Mouse (Mus musculus): ENCODE measurements around the gene Esrra. TPM values are rescaled to one million over a fixed set of nuclear protein-coding genes. Genes with fewer than 3 reads are reported as not detected.
A peak's percentile ranks its signal among the peaks of the same experiment; 100 is the strongest.
"Not testable (repeated sequence)": the region's sequence is repeated elsewhere in the genome, so short reads cannot be mapped to it uniquely, and the experiment has no call there.

Gene Esrra
- polyA plus RNA-seq, 1 experiment from 2014 or later: 9.9 TPM

DNA sequence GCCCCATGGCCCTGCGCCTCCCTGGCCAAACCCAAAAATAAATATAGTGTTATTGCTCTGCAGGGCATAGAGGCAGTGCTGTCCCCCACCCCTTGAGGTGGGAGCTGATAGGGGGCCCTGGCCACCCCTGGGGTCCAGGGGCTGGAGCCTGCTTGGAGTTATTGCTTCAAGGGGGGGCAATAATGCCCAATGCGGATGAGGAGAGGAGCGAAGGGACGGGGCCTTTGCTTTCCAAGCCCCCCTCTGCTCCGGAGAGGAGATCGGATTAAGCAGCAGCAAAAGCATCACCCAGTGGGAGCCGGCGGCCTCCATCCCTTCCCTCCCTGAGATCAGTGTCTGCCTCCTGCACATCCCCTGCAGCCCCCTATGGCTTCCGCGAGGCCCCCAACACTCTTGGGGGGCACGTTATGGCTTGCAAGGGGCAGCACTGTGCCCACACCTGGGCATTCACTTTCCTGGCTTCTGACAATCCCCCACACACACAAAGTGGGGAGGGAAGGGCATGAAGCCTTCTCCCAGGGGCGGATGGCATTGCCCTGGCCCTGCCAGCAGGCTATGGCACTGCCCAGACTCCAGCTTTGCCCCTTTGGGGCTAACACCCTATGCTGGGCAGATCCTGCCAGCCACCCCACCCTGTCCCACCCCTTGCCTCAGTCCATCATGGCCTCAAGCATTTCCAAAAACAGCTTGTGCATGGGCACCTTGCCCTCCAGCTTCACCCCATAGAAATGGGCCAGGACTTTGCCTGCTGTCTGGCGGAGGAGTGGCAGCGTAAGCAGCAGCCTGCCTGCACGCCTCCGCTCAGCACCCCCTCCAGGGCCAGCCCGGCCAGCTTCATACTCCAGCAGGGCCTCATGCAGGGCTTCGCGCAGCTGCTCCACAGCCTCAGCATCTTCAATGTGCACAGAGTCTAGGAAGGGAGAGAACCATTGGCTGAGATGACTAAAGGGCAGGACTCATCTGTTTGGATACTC lies 10.2 kb downstream of the Esrra start:
- 0 out of 2 replicates have a peak overlapping the region, but pooled peaks have one; percentile 25 for H3K9ac ChIP-seq (ENCODE audit: low read length)
- no peak overlapping the region for H3K27ac ChIP-seq (ENCODE audit: low read depth)
- ATAC-seq (replicated peaks; ENCODE audit: low FRiP score, low TSS enrichment, low read depth) (no peak), DNase-seq (ENCODE audit: low spot score) (no peak)
- peaks cover 39% of the 10 kb centered on the region for H3K36me3 ChIP-seq (ENCODE audit: control insufficient read depth, insufficient read depth, low read length)
- H3K9me3 ChIP-seq (ENCODE audit: control insufficient read depth, low read length): no peaks in the 10 kb centered on the region
- WGBS: 86% methylated on average over 19 of the region's 19 CpGs
- H3K4me3 ChIP-seq (ENCODE audit: low read depth, low read length): peak overlapping the region; percentile 74
- no peaks in the 10 kb centered on the region for H3K27me3 ChIP-seq (replicated peaks; ENCODE audit: control insufficient read depth, insufficient read depth, low read length)
- peaks cover 18% of the 10 kb centered on the region for H3K4me1 ChIP-seq (replicated peaks; ENCODE audit: control insufficient read depth, insufficient read depth, low read length)
- peak overlapping the region; percentile 78 for H3K4me2 ChIP-seq (ENCODE audit: low read length)

DNA sequence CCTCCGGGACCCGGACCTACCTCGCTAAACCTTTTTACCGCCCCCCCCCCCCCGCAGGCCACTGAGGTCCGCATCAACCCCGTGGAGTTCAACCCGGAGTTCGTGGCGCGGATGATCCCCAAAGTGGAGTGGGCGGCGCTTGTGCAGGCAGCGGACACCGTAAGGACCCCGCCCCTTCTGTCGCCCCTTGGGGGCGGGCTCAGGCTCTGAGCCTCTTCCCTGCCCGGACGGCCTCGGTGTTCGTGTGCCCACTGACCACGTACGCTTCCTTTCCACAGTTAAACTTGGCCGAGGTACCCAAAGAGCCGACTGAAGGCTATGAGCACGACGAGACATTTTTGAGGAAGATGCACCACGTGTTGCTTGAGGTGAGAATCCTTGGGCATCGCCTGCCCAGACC lies 11.3 kb downstream of the Esrra start:
- Histone ChIP-seq H3K27ac (ENCODE audit: low read depth) (peak overlapping the region; percentile 99), H3K4me3 (ENCODE audit: low read depth, low read length) (peak overlapping the region; percentile 74), H3K36me3 (ENCODE audit: control insufficient read depth, insufficient read depth, low read length) (peaks cover 48% of the 10 kb centered on the region), H3K4me1 (replicated peaks; ENCODE audit: control insufficient read depth, insufficient read depth, low read length) (peaks cover 18% of the 10 kb centered on the region), H3K9ac (ENCODE audit: low read length) (peak overlapping the region; percentile 74), H3K4me2 (ENCODE audit: low read length) (peak overlapping the region; percentile 78)
- ATAC-seq (replicated peaks; ENCODE audit: low FRiP score, low TSS enrichment, low read depth): peak; percentile 40
- not testable (repeated sequence) for DNase-seq (ENCODE audit: low spot score); H3K27me3 ChIP-seq (replicated peaks; ENCODE audit: control insufficient read depth, insufficient read depth, low read length); H3K9me3 ChIP-seq (ENCODE audit: control insufficient read depth, low read length)
- WGBS: under 1% methylated on average over 30 of the region's 30 CpGs

DNA sequence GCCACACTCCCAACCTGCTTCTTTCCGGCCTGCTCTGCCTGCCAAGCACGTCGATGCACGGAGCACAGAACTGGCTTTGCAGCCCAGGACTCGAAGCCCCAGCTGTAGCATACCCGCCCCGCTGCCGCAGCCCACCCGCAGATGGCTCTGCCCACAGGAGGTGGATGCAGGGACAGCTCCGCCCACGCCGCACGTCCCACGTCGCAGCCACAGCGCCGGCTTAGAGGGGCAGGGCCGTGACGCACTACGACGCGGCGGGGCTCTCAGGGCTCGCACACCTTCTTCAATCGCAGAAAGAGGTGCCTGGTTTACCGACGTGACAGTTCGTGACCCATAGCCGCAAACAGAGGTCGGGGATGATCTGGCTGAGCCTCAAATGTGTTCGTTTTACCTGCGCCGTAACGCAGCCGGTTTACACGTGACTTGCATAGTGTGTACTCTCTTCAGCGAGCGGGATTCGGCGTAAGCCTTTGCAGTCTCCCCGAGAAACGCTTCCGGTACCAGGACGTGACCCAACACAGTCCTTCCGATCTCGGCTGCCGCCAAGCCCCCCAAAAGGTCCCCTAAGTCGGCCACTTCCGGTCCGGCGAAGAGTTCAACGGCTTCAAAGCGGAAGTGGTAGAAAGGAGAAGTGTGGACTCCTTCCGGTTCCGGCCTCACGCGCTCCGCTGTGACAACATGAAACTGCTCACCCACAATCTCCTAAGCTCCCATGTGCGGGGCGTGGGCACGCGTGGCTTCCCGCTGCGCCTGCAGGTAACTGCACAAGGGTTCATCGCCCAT lies 11.9 kb downstream of the Esrra start, which contains the start of the genes Trmt112 and Prdx5:
Gene Trmt112, plus strand, starts transcription at position 192 of the 783 bp plus-strand sequence.
Gene Prdx5, minus strand, starts transcription at position 600 of the 783 bp plus-strand sequence.
- peak within 1 kb of the TSS; percentile 99 for H3K27ac ChIP-seq (ENCODE audit: low read depth)
- under 1% methylated on average over 65 of the region's 65 CpGs for WGBS
- H3K4me2 ChIP-seq (ENCODE audit: low read length): peak within 1 kb of the TSS; percentile 78
- peaks cover 18% of the 10 kb centered on the region for H3K4me1 ChIP-seq (replicated peaks; ENCODE audit: control insufficient read depth, insufficient read depth, low read length)
- H3K9ac ChIP-seq (ENCODE audit: low read length): peak within 1 kb of the TSS; percentile 74
- H3K4me3 ChIP-seq (ENCODE audit: low read depth, low read length): peak within 1 kb of the TSS; percentile 74
- H3K9me3 ChIP-seq (ENCODE audit: control insufficient read depth, low read length): no peaks in the 10 kb centered on the region
- ATAC-seq (replicated peaks; ENCODE audit: low FRiP score, low TSS enrichment, low read depth): peak; percentile 90
- H3K27me3 ChIP-seq (replicated peaks; ENCODE audit: control insufficient read depth, insufficient read depth, low read length): no peaks in the 10 kb centered on the region
- peaks cover 52% of the 10 kb centered on the region for H3K36me3 ChIP-seq (ENCODE audit: control insufficient read depth, insufficient read depth, low read length)
- peak; percentile 93 for DNase-seq (ENCODE audit: low spot score)

DNA sequence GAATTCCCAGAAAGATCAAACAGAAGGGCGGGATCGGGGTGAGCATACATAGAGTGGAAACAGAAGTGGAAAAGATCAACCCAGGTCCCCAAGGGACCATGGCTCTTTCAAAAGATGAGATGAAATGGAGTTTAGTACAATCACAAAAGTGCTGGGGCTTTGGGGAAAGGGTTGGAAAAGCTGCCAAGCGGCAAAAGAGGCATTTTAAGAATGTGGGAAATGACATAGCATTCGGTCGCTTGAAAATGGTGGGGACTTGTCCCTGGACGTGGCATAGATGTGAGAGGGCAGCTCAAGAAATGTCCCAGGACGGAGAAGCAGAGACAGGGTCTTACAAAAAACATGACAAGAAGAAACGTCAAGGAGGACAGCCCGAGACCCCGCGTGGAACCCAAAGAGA lies 12.6 kb downstream of the Esrra start:
- H3K27ac ChIP-seq (ENCODE audit: low read depth): peak overlapping the region; percentile 99
- peak overlapping the region; percentile 74 for H3K4me3 ChIP-seq (ENCODE audit: low read depth, low read length)
- H3K4me1 ChIP-seq (replicated peaks; ENCODE audit: control insufficient read depth, insufficient read depth, low read length): peaks cover 18% of the 10 kb centered on the region
- H3K36me3 ChIP-seq (ENCODE audit: control insufficient read depth, insufficient read depth, low read length): peaks cover 52% of the 10 kb centered on the region
- H3K4me2 ChIP-seq (ENCODE audit: low read length): peak overlapping the region; percentile 78
- no peaks in the 10 kb centered on the region for H3K27me3 ChIP-seq (replicated peaks; ENCODE audit: control insufficient read depth, insufficient read depth, low read length)
- WGBS: 8% methylated on average over 11 of the region's 11 CpGs
- no peak for ATAC-seq (replicated peaks; ENCODE audit: low FRiP score, low TSS enrichment, low read depth)
- peak overlapping the region; percentile 74 for H3K9ac ChIP-seq (ENCODE audit: low read length)
- H3K9me3 ChIP-seq (ENCODE audit: control insufficient read depth, low read length): no peaks in the 10 kb centered on the region
- no peak for DNase-seq (ENCODE audit: low spot score)

DNA sequence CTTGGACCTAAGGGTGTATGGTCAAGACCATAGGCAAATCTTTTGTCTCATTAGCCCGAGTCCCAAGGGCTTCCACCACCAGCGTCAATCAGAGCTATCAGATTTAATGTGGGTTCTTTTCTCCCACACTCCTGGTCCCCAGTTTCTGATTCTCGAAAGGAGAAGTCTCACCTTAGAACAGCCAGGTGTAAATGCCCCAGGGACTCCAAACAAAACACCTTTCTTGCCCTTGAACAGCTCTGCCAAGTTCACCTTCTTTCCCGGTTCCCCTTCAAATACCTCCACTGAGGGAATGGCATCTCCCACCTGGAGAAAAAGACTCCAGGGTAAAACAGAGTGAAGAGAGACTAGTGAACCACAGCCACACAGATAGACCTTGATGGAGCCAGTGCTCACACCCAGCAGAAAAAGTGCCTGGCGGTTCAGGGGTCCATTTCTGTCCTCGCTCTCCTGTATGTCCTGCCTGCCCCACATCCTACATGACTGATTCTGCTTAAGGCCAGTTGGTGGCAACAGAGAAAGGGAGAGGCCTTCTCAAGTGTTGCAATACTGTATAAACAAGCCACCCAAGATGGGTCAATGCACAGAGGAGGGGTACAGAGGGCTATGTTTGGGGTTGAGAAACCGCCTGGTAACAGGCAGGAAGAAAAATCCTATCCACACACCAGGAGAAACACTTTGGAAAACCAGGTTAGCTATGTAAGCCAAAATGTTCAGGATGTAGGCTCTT lies 13.6 kb downstream of the Esrra start:
- no peak for DNase-seq (ENCODE audit: low spot score)
- H3K4me3 ChIP-seq (ENCODE audit: low read depth, low read length): peak overlapping the region; percentile 74
- H3K27me3 ChIP-seq (replicated peaks; ENCODE audit: control insufficient read depth, insufficient read depth, low read length): no peaks in the 10 kb centered on the region
- peaks cover 44% of the 10 kb centered on the region for H3K36me3 ChIP-seq (ENCODE audit: control insufficient read depth, insufficient read depth, low read length)
- no peak overlapping the region for H3K27ac ChIP-seq (ENCODE audit: low read depth)
- H3K4me1 ChIP-seq (replicated peaks; ENCODE audit: control insufficient read depth, insufficient read depth, low read length): peaks cover 18% of the 10 kb centered on the region
- no peaks in the 10 kb centered on the region for H3K9me3 ChIP-seq (ENCODE audit: control insufficient read depth, low read length)
- ATAC-seq (replicated peaks; ENCODE audit: low FRiP score, low TSS enrichment, low read depth): no peak
- WGBS: 90% methylated on average over 7 of the region's 7 CpGs
- H3K4me2 ChIP-seq (ENCODE audit: low read length): peak overlapping the region; percentile 78
- H3K9ac ChIP-seq (ENCODE audit: low read length): peak overlapping the region; percentile 74; the same call in 1 of the 2 replicates

DNA sequence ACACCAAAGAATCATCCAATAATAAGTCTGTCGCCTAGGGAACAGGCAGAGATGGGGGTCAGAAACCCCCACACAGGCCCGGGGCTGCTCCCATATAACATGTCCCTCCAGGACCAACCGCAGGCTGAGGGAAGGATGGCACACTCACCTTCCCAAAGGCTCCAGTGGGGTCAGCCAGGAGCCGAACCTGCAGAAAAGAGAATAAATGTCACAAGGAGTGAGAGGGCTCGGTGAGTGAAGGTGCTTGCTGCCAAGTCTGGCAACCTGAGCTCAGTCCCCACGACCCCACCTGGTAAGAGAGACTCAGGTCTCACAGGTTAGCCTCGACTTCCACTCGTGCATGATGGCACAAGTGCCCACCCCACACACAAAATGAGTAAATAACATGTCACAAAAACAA lies 14.5 kb downstream of the Esrra start:
- no peaks in the 10 kb centered on the region for H3K9me3 ChIP-seq (ENCODE audit: control insufficient read depth, low read length)
- H3K36me3 ChIP-seq (ENCODE audit: control insufficient read depth, insufficient read depth, low read length): peaks cover 35% of the 10 kb centered on the region
- no peak overlapping the region for H3K4me3 ChIP-seq (ENCODE audit: low read depth, low read length)
- ATAC-seq (replicated peaks; ENCODE audit: low FRiP score, low TSS enrichment, low read depth) (no peak), DNase-seq (ENCODE audit: low spot score) (no peak)
- 95% methylated on average over 8 of the region's 8 CpGs for WGBS
- H3K27ac ChIP-seq (ENCODE audit: low read depth): no peak overlapping the region
- H3K4me2 ChIP-seq (ENCODE audit: low read length): no peak overlapping the region
- peaks cover 18% of the 10 kb centered on the region for H3K4me1 ChIP-seq (replicated peaks; ENCODE audit: control insufficient read depth, insufficient read depth, low read length)
- no peaks in the 10 kb centered on the region for H3K27me3 ChIP-seq (replicated peaks; ENCODE audit: control insufficient read depth, insufficient read depth, low read length)
- H3K9ac ChIP-seq (ENCODE audit: low read length): no peak overlapping the region

DNA sequence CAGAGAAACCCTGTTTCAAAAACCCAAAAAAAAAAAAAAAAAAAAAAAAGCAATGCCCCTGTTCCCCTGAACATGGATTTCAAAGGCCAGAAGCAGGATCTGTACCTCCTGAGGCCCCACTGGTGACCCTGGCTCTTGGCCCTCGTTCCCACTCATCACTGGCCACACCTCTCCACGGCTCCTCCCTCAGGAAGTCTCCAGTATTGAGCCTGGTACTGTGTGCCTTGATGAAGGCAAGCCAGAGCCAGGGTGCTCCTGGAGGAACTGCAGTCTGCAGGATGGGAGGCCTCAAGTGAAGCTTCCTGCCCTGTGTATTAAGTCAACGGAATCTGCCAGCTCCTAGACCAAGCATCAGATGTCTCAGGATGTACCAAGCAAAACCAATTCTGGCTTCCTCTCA lies 15.4 kb downstream of the Esrra start:
- ATAC-seq (replicated peaks; ENCODE audit: low FRiP score, low TSS enrichment, low read depth): no peak
- Histone ChIP-seq H3K4me3 (ENCODE audit: low read depth, low read length) (no peak overlapping the region), H3K27me3 (replicated peaks; ENCODE audit: control insufficient read depth, insufficient read depth, low read length) (no peaks in the 10 kb centered on the region), H3K27ac (ENCODE audit: low read depth) (no peak overlapping the region), H3K4me2 (ENCODE audit: low read length) (no peak overlapping the region), H3K9me3 (ENCODE audit: control insufficient read depth, low read length) (no peaks in the 10 kb centered on the region), H3K36me3 (ENCODE audit: control insufficient read depth, insufficient read depth, low read length) (peaks cover 26% of the 10 kb centered on the region), H3K9ac (ENCODE audit: low read length) (no peak overlapping the region), H3K4me1 (replicated peaks; ENCODE audit: control insufficient read depth, insufficient read depth, low read length) (peaks cover 17% of the 10 kb centered on the region)
- DNase-seq (ENCODE audit: low spot score): no peak
- WGBS: 90% methylated on average over 3 of the region's 3 CpGs

All from intestine, embryonic 14.5 days (tissue).